Mouse (Mus musculus) gastrocnemius, adult 2 months (tissue): ENCODE data around the gene Nav2. TPM values are rescaled to one million over a fixed set of nuclear protein-coding genes. Genes with fewer than 3 reads are reported as not detected.

ENCODE experiments used
- DNase-seq: peaks from one replicate; pipeline ENCODE4 v3.0.0; 2022
- H3K27ac ChIP-seq: fragments of 200-600 bp; 2 replicates; pipeline ENCODE4 v1.8.1; 2022; ENCODE audit warnings: mild to moderate bottlenecking
- H3K4me3 ChIP-seq: fragments of 200-600 bp; 2 replicates; pipeline ENCODE4 v1.8.1; 2022; ENCODE audit warnings: mild to moderate bottlenecking, moderate library complexity
- CTCF ChIP-seq: fragments of 200-600 bp; IDR thresholded peaks from 2 replicates; pipeline ENCODE4 v1.8.1; 2022; ENCODE audit warnings: antibody characterized with exemption, mild to moderate bottlenecking, moderate library complexity
- intact Hi-C: fragments of 180-260 bp; cut with DNase I; formaldehyde crosslinking; loops from one replicate; pipeline ENCODE4 v1.15.1; 2025
- total RNA-seq, 2 experiments: library from RNA; stranded (reverse); gene quantifications; 2 replicates each; pipeline ENCODE4 v1.2.3; 2021

Gene Nav2
- total RNA-seq, 2 experiments from 2014 or later = 18.5 to 36.0 TPM

DNA sequence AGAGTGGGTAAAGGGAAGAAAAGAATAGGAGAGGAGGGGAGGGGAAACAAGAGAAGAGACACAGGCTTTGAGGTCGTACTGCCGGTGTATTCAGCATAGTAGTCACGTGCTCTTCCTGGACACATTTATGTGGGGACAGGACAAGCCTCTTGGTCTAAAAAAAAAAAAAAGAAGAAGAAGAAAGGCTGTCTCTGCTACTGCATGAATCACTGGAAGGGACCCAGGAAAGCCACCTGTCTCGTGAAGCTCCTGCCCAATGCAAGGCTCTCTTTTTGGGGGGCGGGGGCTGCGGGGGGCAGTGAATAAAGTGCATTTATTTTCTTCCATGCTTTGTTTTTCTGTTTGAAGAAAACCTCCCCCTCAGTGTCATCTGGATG lies 212.0 kb downstream of the Nav2 start:
- DNase-seq = no peak
- Histone ChIP-seq H3K27ac (no peak overlapping the region), H3K4me3 (no peak overlapping the region)
- intact Hi-C loops = loop anchor here (2.0 kb wide), 1 partner anchor 370 kb away; no protein-coding TSS in a partner anchor
- TF ChIP-seq CTCF = no peak

DNA sequence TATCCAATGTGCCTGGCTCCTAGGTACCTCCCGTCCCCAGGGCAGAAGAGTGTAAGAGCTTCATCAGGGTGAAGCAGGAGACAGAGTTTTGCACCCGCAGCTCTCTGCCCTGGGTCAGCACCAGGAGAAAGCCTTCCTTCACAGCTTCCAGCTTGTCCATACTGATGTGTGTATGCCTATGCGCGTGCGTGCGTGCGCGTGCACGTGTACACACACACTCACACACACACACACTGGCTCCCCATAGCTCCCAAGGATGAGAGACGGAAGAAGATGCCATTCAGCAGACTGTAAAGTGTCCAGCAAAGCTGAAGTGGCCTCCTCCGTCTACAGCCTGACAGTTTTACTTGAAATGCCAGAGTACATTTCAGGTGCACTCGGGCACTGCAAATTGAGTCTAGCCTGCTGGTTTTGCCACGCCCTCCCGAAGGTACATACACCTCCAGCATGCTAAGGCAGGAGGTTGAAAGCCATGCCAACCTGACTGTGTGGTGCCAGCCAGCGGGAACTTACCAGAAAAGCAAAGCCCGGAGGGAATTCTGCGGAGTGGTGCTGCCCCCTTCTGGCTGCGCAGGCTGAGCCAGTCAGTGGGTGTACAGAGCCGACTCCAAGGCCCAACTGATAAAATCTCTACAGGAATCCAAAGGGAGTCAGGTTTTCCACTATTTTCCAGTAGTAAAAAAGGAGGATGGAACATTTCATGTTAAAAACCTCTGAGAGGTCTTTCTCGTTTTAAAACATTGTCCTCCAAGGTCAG lies 212.6 kb downstream of the Nav2 start:
- Histone ChIP-seq H3K4me3 (no peak overlapping the region), H3K27ac (no peak overlapping the region)
- intact Hi-C loops = loop anchor here (1.0 to 2.0 kb wide), 2 partner anchors 227 to 370 kb away; no protein-coding TSS in a partner anchor
- DNase-seq = peak; percentile 86
- peak; percentile 95; the same call in 1 of the 2 replicates for TF ChIP-seq CTCF

DNA sequence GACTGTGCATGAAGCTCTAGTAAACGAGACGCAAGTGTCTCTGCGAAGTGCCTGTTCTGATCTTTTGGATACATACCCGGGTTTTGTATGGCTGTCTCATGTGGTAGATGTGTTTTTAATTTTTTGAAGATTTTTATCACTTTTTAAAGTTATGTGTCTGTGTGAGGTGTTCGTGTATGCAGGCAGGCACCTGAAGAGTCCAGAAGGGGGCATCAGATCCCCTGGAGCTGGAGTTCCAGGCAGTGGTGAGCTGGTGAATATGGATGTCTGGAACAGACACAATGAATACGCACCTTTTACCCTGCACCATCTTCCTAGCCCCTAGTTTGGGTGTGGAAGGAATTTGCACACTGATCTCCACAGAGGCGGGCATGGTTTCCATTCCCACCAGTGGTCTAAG lies 214.0 kb downstream of the Nav2 start:
- DNase-seq = no peak
- TF ChIP-seq CTCF = no peak
- H3K4me3 ChIP-seq = no peak overlapping the region
- intact Hi-C loops = no loop called here
- H3K27ac ChIP-seq = no peak overlapping the region

DNA sequence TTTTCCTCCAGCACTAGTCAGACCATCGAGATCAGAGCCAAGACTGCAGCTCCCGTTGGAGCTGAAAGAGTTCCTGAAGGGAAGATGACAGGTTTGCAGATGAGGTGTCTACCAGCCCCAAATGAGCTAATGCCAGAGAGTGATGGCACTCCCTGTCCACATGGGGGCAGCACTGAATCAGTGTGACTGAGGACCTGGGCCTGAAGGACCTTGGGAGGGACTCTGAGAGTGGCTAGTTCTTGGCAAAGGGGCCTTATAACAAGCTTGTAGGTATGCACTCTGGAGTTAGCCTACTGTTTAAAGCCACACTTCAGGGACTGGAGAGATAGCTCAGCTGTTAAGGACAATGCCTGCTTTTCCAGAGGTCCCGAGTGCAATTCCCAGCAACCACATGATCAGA lies 217.0 kb downstream of the Nav2 start:
- intact Hi-C loops = no loop called here
- Histone ChIP-seq H3K4me3 (no peak overlapping the region), H3K27ac (no peak overlapping the region)
- DNase-seq = peak; percentile 56
- TF ChIP-seq CTCF = peak; percentile 84

DNA sequence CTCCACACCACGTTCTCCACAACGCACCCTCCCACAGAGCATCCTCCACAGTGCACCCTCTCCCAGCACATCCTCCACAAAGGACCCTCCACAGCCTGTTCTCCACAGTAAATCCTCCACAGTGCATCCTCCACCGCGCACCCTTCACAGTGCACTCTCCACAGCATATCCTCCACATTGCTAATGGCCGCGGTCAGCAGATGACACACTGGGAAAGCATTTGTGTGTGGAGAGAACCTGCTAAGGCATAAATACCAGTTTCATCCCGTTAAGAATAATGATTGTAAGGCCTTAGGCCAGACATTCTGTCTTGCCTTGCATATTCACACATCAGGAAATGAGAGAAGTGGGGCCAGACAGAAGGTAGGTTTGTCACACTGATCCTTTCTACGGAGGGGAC lies 219.7 kb downstream of the Nav2 start:
- Histone ChIP-seq H3K27ac (no peak overlapping the region), H3K4me3 (no peak overlapping the region)
- DNase-seq = no peak
- TF ChIP-seq CTCF = no peak
- intact Hi-C loops = no loop called here

DNA sequence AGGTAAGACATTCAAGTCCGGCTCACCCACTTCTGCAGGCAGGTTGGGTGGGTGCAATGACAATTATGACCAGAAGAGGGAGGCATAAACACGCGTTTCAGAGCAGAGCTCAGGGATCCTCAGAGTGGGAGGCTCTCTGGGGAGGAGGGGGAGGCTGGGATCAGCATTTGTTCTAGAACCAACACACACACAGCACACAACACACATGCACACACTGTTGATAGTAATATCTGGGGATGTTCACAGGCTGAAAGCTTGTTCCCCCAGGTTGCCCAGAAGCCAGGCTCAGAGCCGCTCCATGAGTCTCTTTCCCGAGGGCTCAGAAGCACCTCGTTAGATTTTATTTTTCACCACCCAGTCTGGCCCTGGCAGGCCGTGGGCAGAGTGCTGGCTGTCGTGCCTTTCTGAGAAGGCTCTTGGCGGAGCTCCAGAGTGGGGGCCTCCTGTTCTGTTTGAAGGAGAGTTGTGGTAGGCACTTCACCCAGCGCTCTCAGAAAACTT lies 224.4 kb downstream of the Nav2 start:
- Histone ChIP-seq H3K4me3 (no peak overlapping the region), H3K27ac (no peak overlapping the region)
- peak; percentile 97 for TF ChIP-seq CTCF
- intact Hi-C loops = loop anchor here (1.0 kb wide), 2 partner anchors 139 to 293 kb away; no protein-coding TSS in a partner anchor
- peak; percentile 71 for DNase-seq

DNA sequence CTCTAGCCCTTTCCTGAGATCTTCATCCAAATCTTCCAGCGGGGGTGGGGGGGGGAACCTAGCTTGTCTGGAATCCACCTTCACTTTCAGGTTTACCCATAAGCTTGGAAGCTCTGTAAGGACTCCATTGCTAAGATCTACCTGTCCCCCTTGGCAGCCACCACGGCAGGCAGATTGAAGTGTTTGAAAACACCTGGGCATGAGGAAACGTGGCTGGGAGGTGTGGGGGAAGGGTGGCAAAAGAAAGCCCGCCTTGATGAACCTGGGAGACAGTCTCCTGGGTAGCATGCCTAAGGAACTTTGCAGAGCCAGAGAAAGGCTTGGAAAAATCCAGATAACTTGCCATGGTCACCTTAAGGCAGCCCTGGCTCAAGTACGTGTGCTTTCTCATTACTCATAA lies 225.9 kb downstream of the Nav2 start:
- Histone ChIP-seq H3K27ac (no peak overlapping the region), H3K4me3 (no peak overlapping the region)
- TF ChIP-seq CTCF = no peak
- DNase-seq = no peak
- intact Hi-C loops = loop anchor here (2.0 kb wide), 1 partner anchor 114 kb away; no protein-coding TSS in a partner anchor

DNA sequence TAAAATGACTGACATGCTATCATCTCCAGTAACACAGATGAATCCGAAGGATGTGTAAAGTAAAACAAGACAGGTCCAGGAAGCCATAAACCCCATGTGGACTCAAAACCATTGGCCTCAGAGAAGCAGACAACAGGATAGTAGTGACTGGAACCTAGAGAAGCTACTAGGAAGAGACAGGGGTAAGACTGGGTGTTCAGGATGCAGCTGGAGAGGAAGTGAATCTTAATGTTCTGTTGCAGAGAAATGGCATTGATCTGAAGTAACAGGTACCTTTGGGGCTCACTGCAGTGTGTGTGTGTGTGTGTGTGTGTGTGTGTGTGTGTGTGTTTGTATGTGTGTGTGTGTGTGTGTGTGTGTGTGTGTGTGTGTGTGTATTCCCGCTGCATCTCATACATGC lies 231.2 kb downstream of the Nav2 start:
- Histone ChIP-seq H3K27ac (no peak overlapping the region), H3K4me3 (no peak overlapping the region)
- intact Hi-C loops = no loop called here
- no peak for DNase-seq
- no peak for TF ChIP-seq CTCF

DNA sequence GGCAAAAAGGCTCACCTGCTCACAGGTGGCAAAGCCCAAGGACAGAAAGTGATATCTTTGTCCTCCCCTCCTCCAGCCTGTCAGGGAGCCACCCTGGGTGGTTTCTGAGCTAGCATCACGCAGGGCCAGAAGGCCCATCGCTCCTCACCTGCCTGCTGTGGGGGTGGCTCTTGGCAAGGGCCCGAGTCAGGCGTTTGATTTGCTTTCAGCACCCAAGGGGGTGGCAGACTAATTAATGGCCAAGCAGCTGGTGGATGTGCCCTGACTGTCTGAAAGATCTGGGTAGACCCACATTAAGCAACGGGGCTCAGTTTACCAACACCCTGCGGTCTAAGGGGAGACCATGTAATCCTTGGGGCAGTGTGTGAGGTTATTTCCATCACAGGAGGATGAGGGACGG lies 235.4 kb downstream of the Nav2 start:
- Histone ChIP-seq H3K27ac (no peak overlapping the region), H3K4me3 (no peak overlapping the region)
- DNase-seq = no peak
- no peak for TF ChIP-seq CTCF
- intact Hi-C loops = no loop called here

DNA sequence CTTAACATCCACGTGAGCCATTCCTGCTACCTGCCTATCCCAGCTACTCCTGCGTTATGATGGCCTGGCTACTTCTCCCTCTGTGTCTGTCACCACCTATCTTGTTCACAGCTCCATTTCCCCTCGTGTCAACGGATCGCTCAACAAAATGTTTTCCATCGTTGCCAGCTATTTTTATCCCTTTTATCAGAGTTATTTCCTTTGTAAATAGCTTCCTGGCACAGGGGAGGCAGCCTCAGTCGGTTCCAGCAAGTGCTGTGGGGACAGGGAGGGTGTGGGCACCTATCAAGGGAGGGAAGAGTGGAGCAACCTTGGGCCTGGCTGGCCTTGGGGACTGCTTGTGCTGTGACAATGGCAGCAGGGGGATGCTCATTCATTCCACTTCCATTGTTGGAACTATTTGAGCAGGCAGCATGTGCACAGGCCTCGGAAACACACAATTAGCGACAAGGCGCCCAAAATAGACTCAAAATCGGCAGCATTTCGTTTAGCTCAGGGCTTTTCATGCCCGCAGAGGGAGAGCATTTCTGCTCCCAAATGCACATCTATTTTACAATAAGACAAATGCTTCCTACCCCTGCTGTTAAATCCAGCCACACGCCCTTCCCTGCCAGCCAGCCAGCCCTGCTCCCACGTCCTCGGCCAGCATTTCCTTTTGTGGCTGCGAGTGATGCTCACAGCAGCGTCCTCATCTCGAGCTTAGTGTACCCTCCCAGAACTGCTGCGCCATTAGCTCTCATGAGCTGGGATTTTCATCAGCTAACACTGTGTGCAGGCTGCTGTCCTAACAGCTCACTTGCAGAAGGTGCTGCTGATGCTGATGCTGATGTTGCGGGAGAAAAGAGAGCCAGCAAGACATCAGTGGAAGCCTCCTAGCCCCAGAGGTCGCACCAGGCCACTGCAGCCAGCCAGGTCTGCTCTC lies 237.5 kb downstream of the Nav2 start:
- H3K4me3 ChIP-seq = no peak overlapping the region
- TF ChIP-seq CTCF = no peak
- DNase-seq = no peak
- no peak overlapping the region for H3K27ac ChIP-seq
- intact Hi-C loops = no loop called here

DNA sequence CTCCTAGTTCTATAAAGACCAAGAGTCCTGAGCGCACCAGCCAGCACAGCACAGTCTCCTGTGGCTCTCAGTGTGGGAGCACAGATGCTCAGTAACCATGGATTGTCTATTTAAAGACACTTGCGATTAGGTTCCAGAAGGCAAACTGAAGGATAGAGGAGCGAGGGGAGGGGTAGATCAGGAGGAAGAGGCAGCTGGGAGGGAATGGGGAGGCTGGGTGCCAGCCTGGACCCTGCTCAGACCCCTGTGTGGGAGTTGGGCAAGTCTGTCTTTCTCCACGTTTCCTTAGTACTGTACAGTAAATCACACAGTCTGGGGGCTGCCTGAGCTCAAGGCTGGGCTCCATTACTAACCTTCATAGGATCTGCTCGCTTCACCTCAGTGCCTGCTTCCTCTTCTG lies 243.8 kb downstream of the Nav2 start:
- no peak for TF ChIP-seq CTCF
- intact Hi-C loops = no loop called here
- Histone ChIP-seq H3K4me3 (no peak overlapping the region), H3K27ac (no peak overlapping the region)
- DNase-seq = no peak

DNA sequence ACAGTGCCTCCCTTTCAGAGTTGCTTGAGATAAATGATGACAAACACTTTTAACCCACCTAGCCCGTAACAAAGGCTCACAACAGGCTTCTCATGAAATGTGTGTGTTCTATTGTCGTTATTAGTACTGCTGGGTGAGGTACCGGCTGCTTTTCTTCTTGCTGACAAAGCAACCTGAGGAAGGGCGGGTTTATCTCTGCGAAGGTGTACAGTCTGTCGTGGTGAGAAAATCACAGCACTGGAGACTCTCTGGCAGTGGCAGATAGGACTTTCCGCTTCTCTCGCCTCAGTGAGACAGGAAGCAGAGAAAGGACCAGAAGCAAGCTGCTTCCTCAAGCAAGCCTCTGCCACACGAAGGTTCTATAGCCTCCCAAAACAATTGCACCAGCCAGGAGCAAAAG lies 244.2 kb downstream of the Nav2 start:
- no peak overlapping the region for H3K4me3 ChIP-seq
- no peak for DNase-seq
- H3K27ac ChIP-seq = no peak overlapping the region
- intact Hi-C loops = no loop called here
- TF ChIP-seq CTCF = no peak
